Mouse (Mus musculus): ENCODE data around the gene Ago4. TPM values are rescaled to one million over a fixed set of nuclear protein-coding genes. Genes with fewer than 3 reads are reported as not detected.

Gene Ago4
- polyA plus RNA-seq, 2 experiments = 2.8 to 3.3 TPM

GRCm38 (mm10) chr4:126553105-126553504 is 19.8 kb upstream of the Ago4 start:
- ATAC-seq (ENCODE audit: low FRiP score, low read depth) (no peak), DNase-seq (ENCODE audit: low spot score) (no peak)
- no peaks in the 10 kb centered on the region for H3K36me3 ChIP-seq (ENCODE audit: control insufficient read depth, insufficient read depth, low read length)
- no peak overlapping the region for H3K27ac ChIP-seq (replicated peaks; ENCODE audit: low read depth, low read length)
- no peak overlapping the region for H3K9ac ChIP-seq (ENCODE audit: low read depth, low read length, severe bottlenecking)
- no peak for TF ChIP-seq POLR2A (IDR thresholded peaks at IDR 0.05; ENCODE audit: borderline replicate concordance, extremely low read depth, insufficient read depth, insufficient read length)
- WGBS = 71% methylated on average over 8 of the region's 8 CpGs
- H3K4me2 ChIP-seq (replicated peaks; ENCODE audit: low read depth, low read length, severe bottlenecking) = no peak overlapping the region
- 0 out of 2 replicates have a peak, but pooled peaks cover 2% of the 10 kb centered on the region for H3K4me1 ChIP-seq (ENCODE audit: control insufficient read depth, insufficient read depth, low read length)
- no peaks in the 10 kb centered on the region for H3K9me3 ChIP-seq (ENCODE audit: control insufficient read depth, low read length)
- H3K27me3 ChIP-seq (ENCODE audit: control insufficient read depth, insufficient read depth, low read length) = no peaks in the 10 kb centered on the region
- no peak overlapping the region for H3K4me3 ChIP-seq (replicated peaks; ENCODE audit: low read length)

DNA sequence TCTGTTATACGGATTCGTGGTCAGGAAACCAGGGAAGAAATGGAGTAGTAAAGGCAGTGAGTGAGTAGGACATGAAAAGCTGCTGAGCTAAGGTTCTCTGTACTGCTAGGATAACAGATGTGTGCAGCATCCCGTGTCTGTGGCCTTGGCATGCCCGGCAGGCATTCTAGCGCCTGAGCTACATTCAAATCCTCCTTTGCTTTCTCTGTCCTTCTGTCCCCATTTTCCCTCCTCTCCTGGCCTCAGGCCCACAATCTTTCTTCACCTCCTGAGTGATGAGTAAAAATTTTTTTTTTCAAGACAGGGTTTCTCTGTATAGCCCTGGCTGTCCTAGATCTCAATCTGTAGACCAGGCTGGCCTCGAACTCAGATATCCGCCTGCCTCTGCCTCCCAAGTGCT is 18.9 kb upstream of the Ago4 start:
- DNase-seq (ENCODE audit: low spot score) = no peak
- Histone ChIP-seq H3K27ac (replicated peaks; ENCODE audit: low read depth, low read length) (no peak overlapping the region), H3K9me3 (ENCODE audit: control insufficient read depth, low read length) (no peaks in the 10 kb centered on the region), H3K4me3 (replicated peaks; ENCODE audit: low read length) (no peak overlapping the region), H3K36me3 (ENCODE audit: control insufficient read depth, insufficient read depth, low read length) (no peaks in the 10 kb centered on the region), H3K27me3 (ENCODE audit: control insufficient read depth, insufficient read depth, low read length) (no peaks in the 10 kb centered on the region), H3K4me2 (replicated peaks; ENCODE audit: low read depth, low read length, severe bottlenecking) (no peak overlapping the region), H3K4me1 (ENCODE audit: control insufficient read depth, insufficient read depth, low read length) (no peaks in the 10 kb centered on the region), H3K9ac (ENCODE audit: low read depth, low read length, severe bottlenecking) (no peak overlapping the region)
- ATAC-seq (ENCODE audit: low FRiP score, low read depth) = no peak
- TF ChIP-seq POLR2A (IDR thresholded peaks at IDR 0.05; ENCODE audit: borderline replicate concordance, extremely low read depth, insufficient read depth, insufficient read length) = no peak
- WGBS = 82% methylated on average over 7 of the region's 7 CpGs

DNA sequence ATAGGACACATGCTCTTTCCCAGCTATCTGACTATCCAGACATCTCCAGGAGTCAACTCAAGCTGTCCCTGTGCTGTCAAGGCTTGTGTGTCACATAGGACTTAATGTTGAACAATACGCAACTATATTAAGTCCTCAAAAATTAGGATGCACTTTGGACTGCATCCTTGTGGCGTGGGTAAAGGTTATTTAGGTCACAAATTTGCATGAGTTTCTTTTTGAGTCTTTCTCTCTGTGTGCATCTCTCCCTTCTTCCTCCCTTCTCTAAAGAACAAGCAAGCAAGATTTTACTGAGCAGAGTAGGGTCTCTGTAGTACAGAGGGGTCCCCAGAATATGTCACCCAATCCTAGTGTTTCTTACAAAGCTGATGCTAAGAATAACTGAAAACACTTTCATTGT is 12.9 kb upstream of the Ago4 start:
- no peak overlapping the region for H3K4me2 ChIP-seq (replicated peaks; ENCODE audit: low read depth, low read length, severe bottlenecking)
- no peaks in the 10 kb centered on the region for H3K4me1 ChIP-seq (ENCODE audit: control insufficient read depth, insufficient read depth, low read length)
- no peak overlapping the region for H3K27ac ChIP-seq (replicated peaks; ENCODE audit: low read depth, low read length)
- TF ChIP-seq POLR2A (IDR thresholded peaks at IDR 0.05; ENCODE audit: borderline replicate concordance, extremely low read depth, insufficient read depth, insufficient read length) = no peak
- ATAC-seq (ENCODE audit: low FRiP score, low read depth) (no peak), DNase-seq (ENCODE audit: low spot score) (no peak)
- no peaks in the 10 kb centered on the region for H3K27me3 ChIP-seq (ENCODE audit: control insufficient read depth, insufficient read depth, low read length)
- H3K4me3 ChIP-seq (replicated peaks; ENCODE audit: low read length) = no peak overlapping the region
- H3K36me3 ChIP-seq (ENCODE audit: control insufficient read depth, insufficient read depth, low read length) = no peaks in the 10 kb centered on the region
- no peak overlapping the region for H3K9ac ChIP-seq (ENCODE audit: low read depth, low read length, severe bottlenecking)
- 82% methylated on average over 2 of the region's 2 CpGs for WGBS
- H3K9me3 ChIP-seq (ENCODE audit: control insufficient read depth, low read length) = no peaks in the 10 kb centered on the region

DNA sequence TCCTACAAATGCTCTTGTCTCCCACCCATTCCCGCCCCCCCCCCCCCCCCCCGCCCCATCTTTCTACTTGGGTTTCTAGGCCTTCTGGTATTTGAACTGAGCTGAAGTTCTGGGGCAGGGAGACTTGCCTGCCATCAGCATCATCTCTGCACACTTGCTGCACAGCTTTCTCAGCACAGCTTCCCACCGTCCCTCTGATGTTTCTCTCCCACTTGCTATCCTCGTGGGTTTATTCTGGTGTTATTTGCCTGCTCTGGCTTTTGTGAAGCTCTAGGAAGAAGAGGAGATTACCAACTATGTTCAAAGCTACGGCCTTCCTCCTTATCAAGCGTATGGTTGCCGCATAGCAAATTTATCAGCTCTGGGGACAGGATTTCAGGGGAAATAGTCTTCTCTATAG is 12.4 kb upstream of the Ago4 start:
- DNase-seq (ENCODE audit: low spot score) = no peak
- 69% methylated on average over 5 of the region's 7 CpGs for WGBS
- H3K36me3 ChIP-seq (ENCODE audit: control insufficient read depth, insufficient read depth, low read length) = no peaks in the 10 kb centered on the region
- no peak for ATAC-seq (ENCODE audit: low FRiP score, low read depth)
- H3K4me2 ChIP-seq (replicated peaks; ENCODE audit: low read depth, low read length, severe bottlenecking) = no peak overlapping the region
- no peaks in the 10 kb centered on the region for H3K9me3 ChIP-seq (ENCODE audit: control insufficient read depth, low read length)
- H3K27ac ChIP-seq (replicated peaks; ENCODE audit: low read depth, low read length) = no peak overlapping the region
- TF ChIP-seq POLR2A (IDR thresholded peaks at IDR 0.05; ENCODE audit: borderline replicate concordance, extremely low read depth, insufficient read depth, insufficient read length) = no peak
- no peak overlapping the region for H3K9ac ChIP-seq (ENCODE audit: low read depth, low read length, severe bottlenecking)
- H3K4me3 ChIP-seq (replicated peaks; ENCODE audit: low read length) = no peak overlapping the region
- H3K4me1 ChIP-seq (ENCODE audit: control insufficient read depth, insufficient read depth, low read length) = no peaks in the 10 kb centered on the region
- no peaks in the 10 kb centered on the region for H3K27me3 ChIP-seq (ENCODE audit: control insufficient read depth, insufficient read depth, low read length)

- DNase-seq (ENCODE audit: low spot score) = no peak
- no peak for ATAC-seq (ENCODE audit: low FRiP score, low read depth)
- H3K4me2 ChIP-seq (replicated peaks; ENCODE audit: low read depth, low read length, severe bottlenecking) = no peak overlapping the region
- no peaks in the 10 kb centered on the region for H3K4me1 ChIP-seq (ENCODE audit: control insufficient read depth, insufficient read depth, low read length)
- H3K4me3 ChIP-seq (replicated peaks; ENCODE audit: low read length) = no peak overlapping the region
- no peak overlapping the region for H3K9ac ChIP-seq (ENCODE audit: low read depth, low read length, severe bottlenecking)
- WGBS = 68% methylated on average over 1 of the region's 1 CpGs
- TF ChIP-seq POLR2A (IDR thresholded peaks at IDR 0.05; ENCODE audit: borderline replicate concordance, extremely low read depth, insufficient read depth, insufficient read length) = no peak
- no peak overlapping the region for H3K27ac ChIP-seq (replicated peaks; ENCODE audit: low read depth, low read length)
- no peaks in the 10 kb centered on the region for H3K36me3 ChIP-seq (ENCODE audit: control insufficient read depth, insufficient read depth, low read length)
- H3K9me3 ChIP-seq (ENCODE audit: control insufficient read depth, low read length) = no peaks in the 10 kb centered on the region
- H3K27me3 ChIP-seq (ENCODE audit: control insufficient read depth, insufficient read depth, low read length) = no peaks in the 10 kb centered on the region
These were observed 11.7 kb upstream of the Ago4 start for GRCm38 (mm10) chr4:126545016-126545415.

- Histone ChIP-seq H3K9ac (ENCODE audit: low read depth, low read length, severe bottlenecking) (no peak overlapping the region), H3K4me3 (replicated peaks; ENCODE audit: low read length) (no peak overlapping the region), H3K27me3 (ENCODE audit: control insufficient read depth, insufficient read depth, low read length) (no peaks in the 10 kb centered on the region), H3K36me3 (ENCODE audit: control insufficient read depth, insufficient read depth, low read length) (no peaks in the 10 kb centered on the region), H3K27ac (replicated peaks; ENCODE audit: low read depth, low read length) (no peak overlapping the region), H3K4me1 (ENCODE audit: control insufficient read depth, insufficient read depth, low read length) (no peaks in the 10 kb centered on the region), H3K9me3 (ENCODE audit: control insufficient read depth, low read length) (no peaks in the 10 kb centered on the region), H3K4me2 (replicated peaks; ENCODE audit: low read depth, low read length, severe bottlenecking) (no peak overlapping the region)
- DNase-seq (ENCODE audit: low spot score) = no peak
- TF ChIP-seq POLR2A (IDR thresholded peaks at IDR 0.05; ENCODE audit: borderline replicate concordance, extremely low read depth, insufficient read depth, insufficient read length) = no peak
- ATAC-seq (ENCODE audit: low FRiP score, low read depth) = no peak
- 72% methylated on average over 7 of the region's 7 CpGs for WGBS
These were observed 9.6 kb upstream of the Ago4 start for GRCm38 (mm10) chr4:126542838-126543237.
